Mouse (Mus musculus): ENCODE results near the gene Gm10322.

Gm10322 gene

DNA sequence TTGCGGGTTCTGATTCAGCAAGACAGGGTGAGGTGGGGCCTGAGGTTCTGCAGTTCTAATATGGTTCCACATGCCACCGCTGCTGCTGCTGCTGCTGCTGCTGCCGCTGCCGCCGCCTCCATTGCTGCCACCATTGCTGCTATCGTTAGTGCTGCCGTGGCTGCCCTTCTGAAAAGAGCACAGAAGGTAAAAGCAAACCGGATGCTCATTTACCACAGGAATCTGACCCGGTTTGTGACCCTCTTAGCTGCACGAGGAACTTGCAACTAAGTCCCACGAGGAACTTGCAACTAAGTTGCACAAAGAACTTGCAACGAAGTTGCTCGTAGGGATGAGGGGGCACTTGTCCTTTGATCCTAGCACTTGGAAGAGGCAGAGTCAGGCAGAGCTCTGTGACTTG lies 40.9 kb downstream of the Gm10322 start:
- DNase-seq (ENCODE audit: low spot score): no peak

DNA sequence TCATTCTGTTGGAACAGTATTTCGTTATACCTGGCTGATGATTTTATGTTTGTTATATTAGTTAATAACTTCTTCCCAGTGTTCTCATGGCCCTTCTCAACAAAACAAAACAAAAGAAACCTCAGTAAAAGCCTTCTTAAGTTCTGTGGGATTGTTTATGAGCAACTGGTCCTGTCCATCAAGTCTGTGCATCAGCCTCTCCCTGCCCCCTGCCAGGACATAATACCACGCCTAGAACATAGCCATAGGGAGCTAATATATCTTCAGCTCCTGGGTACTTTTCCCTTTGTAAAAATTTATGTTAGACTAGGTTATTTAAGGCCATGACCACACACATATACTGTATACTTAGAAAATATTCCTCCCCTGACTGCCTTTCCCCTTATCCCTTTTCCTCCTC lies 48.9 kb downstream of the Gm10322 start:
- no peak for DNase-seq (ENCODE audit: low spot score)

DNA sequence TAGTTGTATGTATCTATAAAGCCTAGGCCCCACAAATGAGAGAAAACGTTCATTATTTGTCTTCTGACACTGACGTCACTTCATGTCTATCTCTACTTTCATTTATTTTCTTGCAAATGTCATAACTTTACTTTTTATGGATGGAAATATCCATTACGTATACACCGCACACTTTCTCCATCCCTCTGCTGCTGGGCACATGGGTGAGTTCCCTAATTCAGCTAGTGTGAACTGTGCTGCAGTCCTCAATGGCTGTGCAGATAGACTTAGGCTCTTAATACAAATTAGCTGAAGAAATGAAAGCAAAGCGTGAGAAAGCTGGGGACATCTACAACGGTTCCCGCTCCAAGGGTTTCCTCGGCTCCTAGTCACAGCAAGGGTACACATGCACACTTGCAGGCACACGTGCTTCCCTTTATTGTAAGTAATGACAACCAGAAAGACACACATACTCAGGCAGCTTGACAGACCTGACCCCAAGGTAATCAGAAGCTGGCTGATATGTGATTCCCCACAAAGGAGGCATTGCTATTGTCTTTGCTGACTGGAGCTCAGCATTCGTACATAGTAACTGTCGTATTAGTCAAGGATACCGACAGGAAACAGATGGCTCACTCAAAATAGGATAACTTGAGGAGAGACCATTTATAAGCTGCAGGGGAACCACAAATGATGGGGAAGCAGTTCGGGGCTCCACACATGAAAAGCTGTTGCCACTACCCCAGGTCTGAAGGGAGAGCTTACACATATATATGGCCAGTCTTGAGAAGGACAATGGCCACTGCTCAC lies 49.8 kb downstream of the Gm10322 start:
- no peak for DNase-seq (ENCODE audit: low spot score)
